Mouse (Mus musculus) intestine, embryonic 15.5 days (tissue): ENCODE results near the gene Srarp. TPM values are rescaled to one million over a fixed set of nuclear protein-coding genes. Genes with fewer than 3 reads are reported as not detected.

Experiments
- ATAC-seq: fragments of 200-750 bp; cut with Nextera tagmentation; 2 replicates; pipeline ENCODE4 v1.8.0; 2017; ENCODE audit warnings: moderate TSS enrichment, moderate library complexity
- H3K27ac ChIP-seq: fragments of 300-500 bp; sonication (generic); 2 replicates; pipeline ENCODE4 v1.5.1; 2015; ENCODE audit warnings: mild to moderate bottlenecking, inconsistent platforms
- H3K27me3 ChIP-seq: fragments of 300-500 bp; sonication (generic); replicated peaks from 2 replicates; pipeline ENCODE4 v1.6.1; 2015; ENCODE audit warnings: inconsistent platforms
- H3K36me3 ChIP-seq: fragments of 300-500 bp; sonication (generic); 2 replicates; pipeline ENCODE4 v1.6.1; 2015; ENCODE audit warnings: inconsistent platforms
- H3K4me1 ChIP-seq: fragments of 300-500 bp; sonication (generic); replicated peaks from 2 replicates; pipeline ENCODE4 v1.6.1; 2015; ENCODE audit warnings: inconsistent platforms
- H3K4me2 ChIP-seq: fragments of 300-500 bp; sonication (generic); replicated peaks from 2 replicates; pipeline ENCODE4 v1.6.1; 2015; ENCODE audit warnings: mild to moderate bottlenecking, inconsistent platforms
- H3K4me3 ChIP-seq: fragments of 300-500 bp; sonication (generic); replicated peaks from 2 replicates; pipeline ENCODE4 v1.5.1; 2015; ENCODE audit warnings: inconsistent platforms
- H3K9ac ChIP-seq: fragments of 300-500 bp; sonication (generic); 2 replicates; pipeline ENCODE4 v1.6.1; 2015; ENCODE audit warnings: inconsistent platforms
- H3K9me3 ChIP-seq: fragments of 300-500 bp; sonication (generic); 2 replicates; pipeline ENCODE4 v1.6.1; 2016; ENCODE audit warnings: inconsistent platforms
- WGBS: fragments of 180-500 bp; shearing (Covaris S2); methylation state at CpG from one replicate; pipeline ENCODE4 v1.1.7; 2015; 5-methylcytosine and 5-hydroxymethylcytosine counted together
- polyA plus RNA-seq: library from polyadenylated mRNA; unstranded; fragments of >200 nt; fragmentation: Nextera tagmentation; extraction: Ambion mirVana; gene quantifications from 2 replicates; pipeline ENCODE4 v1.2.1, GENCODE M21; 2015

Gene Srarp
- not detected in 2 replicates for polyA plus RNA-seq

DNA sequence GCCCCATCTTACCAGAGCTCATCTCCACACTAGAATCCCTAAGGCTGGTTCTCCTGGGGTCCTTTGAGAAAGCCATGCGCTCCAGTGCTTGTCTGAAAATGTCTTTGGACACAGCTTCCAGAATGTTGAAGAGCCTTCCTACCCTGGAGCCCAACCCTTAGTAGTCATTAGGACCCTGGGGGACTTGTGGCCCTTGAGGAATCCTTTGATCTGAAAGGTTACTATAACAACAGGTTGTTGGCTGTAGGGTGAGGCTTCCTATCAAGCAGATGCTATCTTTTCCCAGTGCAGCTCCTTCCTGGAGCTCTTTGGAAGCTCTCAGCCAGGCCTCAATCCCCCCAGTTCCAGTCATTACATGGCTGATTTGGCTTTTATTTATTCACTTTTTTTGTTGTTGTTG, at the start of gene Srarp:
TSS of gene Srarp (minus strand) at position 132 of the 400 bp plus-strand sequence.
- no peaks in the 10 kb centered on the region for H3K27me3 ChIP-seq
- H3K27ac ChIP-seq = no peak within 1 kb of the TSS
- H3K9me3 ChIP-seq = no peaks in the 10 kb centered on the region
- H3K9ac ChIP-seq = no peak within 1 kb of the TSS
- ATAC-seq = 0 out of 2 replicates have a peak, but pooled peaks have one; percentile 24
- no peak within 1 kb of the TSS for H3K4me2 ChIP-seq
- 88% methylated on average over 1 of the region's 1 CpGs for WGBS
- 0 out of 2 replicates have a peak, but pooled peaks cover 2% of the 10 kb centered on the region for H3K4me1 ChIP-seq
- no peak within 1 kb of the TSS for H3K4me3 ChIP-seq
- H3K36me3 ChIP-seq = no peaks in the 10 kb centered on the region

DNA sequence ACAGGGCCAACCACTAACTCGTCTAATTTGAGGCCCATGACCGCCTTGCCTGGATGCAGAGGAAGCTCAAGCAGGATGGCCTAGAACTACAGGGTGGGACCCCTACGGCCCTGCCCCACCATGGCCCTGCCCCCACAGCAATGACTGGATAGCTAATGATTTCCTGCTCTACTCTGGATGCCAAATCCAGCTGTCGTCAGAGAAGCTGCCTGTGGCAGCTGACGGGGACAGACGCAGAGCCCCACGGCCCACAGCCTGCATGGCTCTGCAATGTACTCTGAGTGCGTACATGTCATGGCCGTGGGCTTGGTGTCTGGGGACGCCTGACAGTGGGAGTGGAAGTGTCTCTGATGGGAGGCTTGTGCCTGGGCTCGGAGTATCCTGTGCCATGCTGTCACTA, 48.2 kb upstream of the Srarp start:
- no peak overlapping the region for H3K27ac ChIP-seq
- no peak overlapping the region for H3K4me2 ChIP-seq
- no peak for ATAC-seq
- H3K36me3 ChIP-seq = peaks cover 65% of the 10 kb centered on the region
- H3K27me3 ChIP-seq = no peaks in the 10 kb centered on the region
- H3K4me3 ChIP-seq = no peak overlapping the region
- WGBS = 71% methylated on average over 11 of the region's 11 CpGs
- H3K9me3 ChIP-seq = no peaks in the 10 kb centered on the region
- no peak overlapping the region for H3K9ac ChIP-seq
- no peaks in the 10 kb centered on the region for H3K4me1 ChIP-seq

DNA sequence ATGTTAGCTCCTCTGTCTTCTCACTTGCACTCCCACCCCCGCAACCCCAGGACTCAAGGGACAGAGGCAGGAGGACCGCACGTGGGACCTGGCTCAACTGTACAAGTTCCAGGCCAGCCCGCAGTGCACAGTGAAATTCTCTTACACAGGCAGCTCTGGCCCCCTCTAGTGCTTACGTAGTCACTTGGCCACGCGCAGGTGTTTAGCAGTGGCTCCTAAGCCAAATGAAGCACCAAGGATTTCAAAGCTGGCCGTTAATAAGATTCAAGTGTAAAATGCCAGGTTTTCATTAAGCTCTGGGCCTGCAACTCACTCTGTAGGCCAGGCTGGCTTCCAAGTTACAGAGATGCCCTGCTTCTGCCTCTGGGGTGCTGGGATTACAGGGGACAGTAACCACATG, 43.5 kb upstream of the Srarp start:
- no peaks in the 10 kb centered on the region for H3K27me3 ChIP-seq
- H3K4me3 ChIP-seq = no peak overlapping the region
- H3K4me2 ChIP-seq = no peak overlapping the region
- H3K27ac ChIP-seq = no peak overlapping the region
- no peaks in the 10 kb centered on the region for H3K4me1 ChIP-seq
- H3K36me3 ChIP-seq = peaks cover 81% of the 10 kb centered on the region
- no peak for ATAC-seq
- no peak overlapping the region for H3K9ac ChIP-seq
- WGBS = 95% methylated on average over 8 of the region's 8 CpGs
- H3K9me3 ChIP-seq = no peaks in the 10 kb centered on the region

DNA sequence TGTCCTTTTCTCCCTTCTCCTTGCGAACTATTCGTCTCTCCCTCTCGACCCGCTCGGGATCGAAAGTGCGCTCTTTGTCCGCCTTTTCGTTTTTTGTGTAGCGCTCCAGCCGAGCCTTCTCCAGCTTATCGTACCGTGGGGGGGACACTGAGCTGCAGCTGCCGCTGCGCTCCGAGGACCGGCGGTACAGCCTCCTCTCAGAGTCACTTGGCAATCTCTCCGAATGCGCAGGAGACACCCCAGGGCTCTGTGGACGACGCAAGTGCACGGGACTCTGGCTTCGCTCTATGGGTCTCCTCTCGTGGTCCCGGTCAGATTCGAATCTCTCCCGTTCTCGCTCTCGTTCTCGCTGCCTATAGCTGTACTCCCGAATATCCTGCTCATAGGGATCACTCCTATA, 42.9 kb upstream of the Srarp start:
- Histone ChIP-seq H3K9me3 (no peaks in the 10 kb centered on the region), H3K4me2 (no peak overlapping the region), H3K4me1 (no peaks in the 10 kb centered on the region), H3K27ac (peak overlapping the region; percentile 82), H3K27me3 (no peaks in the 10 kb centered on the region), H3K4me3 (no peak overlapping the region), H3K36me3 (peaks cover 80% of the 10 kb centered on the region), H3K9ac (no peak overlapping the region)
- no peak for ATAC-seq
- WGBS = 93% methylated on average over 32 of the region's 32 CpGs

DNA sequence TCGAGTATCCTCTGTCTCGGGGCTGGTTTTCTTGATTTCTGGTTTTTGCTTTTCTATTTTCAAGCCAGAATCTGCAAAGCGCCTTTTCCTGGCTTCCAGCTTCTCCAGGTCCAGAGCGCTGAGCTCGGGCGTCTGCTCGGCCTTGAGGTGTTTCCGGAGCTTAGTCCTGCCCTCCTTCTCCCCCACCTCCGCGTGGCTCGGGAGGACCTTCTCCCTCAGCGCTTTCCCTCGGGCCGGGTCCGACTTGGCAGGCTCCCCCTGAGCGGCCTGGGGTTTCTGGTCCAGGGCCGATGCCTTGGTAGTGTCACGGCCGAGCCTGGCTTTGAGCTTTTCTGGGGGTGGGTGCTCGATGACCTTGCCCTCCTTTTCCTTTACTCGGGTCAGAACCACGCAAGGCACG, 42.3 kb upstream of the Srarp start:
- 83% methylated on average over 23 of the region's 23 CpGs for WGBS
- ATAC-seq = 0 out of 2 replicates have a peak, but pooled peaks have one; percentile 43

DNA sequence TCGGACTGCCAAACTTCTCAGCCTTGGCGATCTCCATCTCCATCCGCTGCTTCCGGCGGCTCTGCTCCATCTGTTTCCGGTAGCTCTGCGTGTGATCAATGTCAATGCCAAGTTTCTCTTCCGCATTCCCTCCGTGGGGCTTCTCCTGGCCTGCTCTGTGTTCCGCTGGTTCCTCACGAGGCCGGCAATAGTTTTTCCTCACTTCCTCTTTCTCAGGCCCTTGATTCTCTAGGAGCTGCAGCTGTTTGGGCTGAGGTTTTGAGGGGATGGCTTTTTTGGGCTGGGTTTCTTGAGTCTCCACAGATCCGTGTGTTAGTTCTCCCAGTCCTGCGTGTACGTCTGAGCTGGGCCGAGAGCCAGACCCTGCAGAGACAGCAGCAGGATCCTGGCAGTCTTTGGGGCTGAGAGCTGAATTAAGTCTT, 41.8 kb upstream of the Srarp start:
- H3K27ac ChIP-seq = peak overlapping the region; percentile 82
- ATAC-seq = peak; percentile 44

More for the DNA sequence above, 42.3 kb upstream of the Srarp start:
- no peak overlapping the region for H3K4me2 ChIP-seq
- H3K36me3 ChIP-seq = peaks cover 80% of the 10 kb centered on the region
- no peak overlapping the region for H3K9ac ChIP-seq
- H3K9me3 ChIP-seq = no peaks in the 10 kb centered on the region
- no peak overlapping the region for H3K4me3 ChIP-seq
- no peaks in the 10 kb centered on the region for H3K4me1 ChIP-seq
- peak overlapping the region; percentile 82 for H3K27ac ChIP-seq
- H3K27me3 ChIP-seq = no peaks in the 10 kb centered on the region

DNA sequence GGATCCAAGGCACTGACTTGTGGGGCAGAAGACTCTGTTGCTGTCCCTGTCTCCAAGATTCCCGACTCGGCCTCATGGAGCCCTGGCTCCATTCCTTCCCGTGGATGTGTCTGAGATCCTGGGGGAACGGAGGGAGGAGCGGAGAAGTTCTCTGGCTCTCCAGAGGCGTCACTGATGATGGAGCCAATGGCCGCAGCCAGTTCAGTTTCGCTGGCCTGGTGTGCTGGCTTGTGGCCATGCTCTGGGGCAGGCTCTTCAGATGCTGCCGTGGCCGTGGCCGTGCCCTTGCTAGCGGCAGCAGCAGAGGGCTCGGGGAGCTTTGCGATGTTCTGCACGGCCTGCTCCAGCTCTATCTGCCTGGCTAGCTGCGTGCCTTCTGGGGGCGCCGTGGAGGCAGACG, 38.5 kb upstream of the Srarp start:
- no peak overlapping the region for H3K27ac ChIP-seq
- H3K4me1 ChIP-seq = no peaks in the 10 kb centered on the region
- no peak overlapping the region for H3K4me3 ChIP-seq
- 86% methylated on average over 19 of the region's 19 CpGs for WGBS
- peaks cover 92% of the 10 kb centered on the region for H3K36me3 ChIP-seq
- H3K4me2 ChIP-seq = no peak overlapping the region
- no peaks in the 10 kb centered on the region for H3K9me3 ChIP-seq
- no peak for ATAC-seq
- H3K9ac ChIP-seq = no peak overlapping the region
- H3K27me3 ChIP-seq = no peaks in the 10 kb centered on the region

More for the DNA sequence above, 41.8 kb upstream of the Srarp start:
- no peak overlapping the region for H3K4me3 ChIP-seq
- H3K36me3 ChIP-seq = peaks cover 80% of the 10 kb centered on the region
- H3K9me3 ChIP-seq = no peaks in the 10 kb centered on the region
- H3K9ac ChIP-seq = no peak overlapping the region
- H3K27me3 ChIP-seq = no peaks in the 10 kb centered on the region
- no peak overlapping the region for H3K4me2 ChIP-seq
- WGBS = 66% methylated on average over 16 of the region's 16 CpGs
- no peaks in the 10 kb centered on the region for H3K4me1 ChIP-seq

DNA sequence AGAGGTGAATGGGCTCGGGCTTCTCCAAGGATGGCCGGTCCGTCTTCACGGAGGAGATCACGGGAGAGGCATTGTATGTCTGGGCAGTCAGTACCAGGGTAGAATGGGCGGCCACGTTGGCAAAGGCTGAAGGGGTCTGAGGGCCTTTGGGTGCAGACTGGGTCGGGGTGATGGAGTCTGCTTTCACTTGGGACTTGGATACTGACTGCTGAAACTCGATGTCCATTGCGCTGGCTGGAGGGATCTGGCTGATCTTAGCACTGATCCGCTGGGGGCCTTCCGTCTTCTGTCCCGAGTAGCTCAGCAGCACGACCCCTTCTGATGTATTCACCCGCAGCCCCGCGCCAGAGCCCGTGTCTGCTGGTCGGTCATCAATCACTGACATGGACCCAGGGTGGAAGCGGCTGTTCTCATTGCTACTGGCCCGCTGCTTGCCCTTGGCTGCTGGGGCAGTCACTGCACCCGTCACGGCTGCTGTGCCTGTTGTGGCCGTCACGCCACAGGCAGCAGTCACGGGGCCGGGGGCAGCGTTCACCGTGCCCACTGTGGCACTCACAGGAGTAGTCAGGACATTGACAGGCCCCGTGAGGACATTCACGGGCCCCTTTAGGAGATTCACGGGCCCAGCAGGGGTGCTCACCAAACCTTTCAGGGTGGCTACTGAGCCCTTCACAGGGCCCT, 36.9 kb upstream of the Srarp start:
- 80% methylated on average over 32 of the region's 32 CpGs for WGBS

DNA sequence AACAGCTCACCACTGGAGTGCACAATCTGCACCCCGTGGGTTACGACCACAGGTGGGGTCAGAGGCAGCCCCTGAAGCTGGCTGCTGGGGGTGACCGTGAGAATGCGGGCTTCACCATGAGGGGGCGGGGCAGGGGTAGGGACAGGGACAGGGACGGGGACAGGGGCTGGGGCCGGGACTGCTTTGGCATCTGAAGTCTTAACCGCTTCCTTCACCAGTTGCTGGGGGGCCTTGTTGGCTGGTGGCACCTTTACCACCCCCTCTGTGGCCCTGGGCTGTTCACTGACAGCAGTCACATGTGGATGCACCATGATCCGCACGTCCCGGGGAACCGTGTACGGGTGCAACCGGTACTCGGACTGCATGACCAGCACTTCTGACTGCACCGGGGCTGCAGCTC, 35.6 kb upstream of the Srarp start:
- H3K4me1 ChIP-seq = no peaks in the 10 kb centered on the region
- 96% methylated on average over 16 of the region's 16 CpGs for WGBS

More for the DNA sequence above, 36.9 kb upstream of the Srarp start:
- peaks cover 80% of the 10 kb centered on the region for H3K36me3 ChIP-seq
- no peaks in the 10 kb centered on the region for H3K27me3 ChIP-seq
- H3K9ac ChIP-seq = no peak overlapping the region
- H3K4me1 ChIP-seq = no peaks in the 10 kb centered on the region
- ATAC-seq = no peak
- no peak overlapping the region for H3K4me2 ChIP-seq
- H3K27ac ChIP-seq = no peak overlapping the region
- H3K4me3 ChIP-seq = no peak overlapping the region
- H3K9me3 ChIP-seq = no peaks in the 10 kb centered on the region

DNA sequence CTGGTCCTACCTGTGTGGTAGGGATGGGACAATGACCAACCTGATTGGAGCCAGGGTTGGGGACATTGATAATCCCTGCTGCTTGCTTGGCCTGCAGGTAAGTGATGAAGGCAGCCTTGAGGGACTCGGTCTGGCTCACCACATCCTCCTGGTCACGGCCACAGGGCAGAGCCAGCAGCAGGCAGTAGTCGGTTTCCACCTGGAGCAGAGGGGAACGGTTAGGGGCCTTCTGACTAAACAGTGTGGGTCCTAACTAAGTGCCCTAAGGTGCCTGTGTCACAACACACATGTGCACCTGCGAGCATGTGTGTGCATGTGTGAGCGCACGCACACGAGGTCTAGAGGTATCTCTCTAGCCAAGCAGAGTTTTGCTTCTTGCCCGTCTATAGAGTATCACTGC, 33.4 kb upstream of the Srarp start:
- H3K4me2 ChIP-seq = no peak overlapping the region
- no peak overlapping the region for H3K27ac ChIP-seq
- no peak overlapping the region for H3K9ac ChIP-seq
- H3K4me1 ChIP-seq = no peaks in the 10 kb centered on the region
- H3K9me3 ChIP-seq = no peaks in the 10 kb centered on the region
- 89% methylated on average over 9 of the region's 9 CpGs for WGBS
- ATAC-seq = no peak
- H3K27me3 ChIP-seq = no peaks in the 10 kb centered on the region
- peaks cover 76% of the 10 kb centered on the region for H3K36me3 ChIP-seq
- H3K4me3 ChIP-seq = no peak overlapping the region

More for the DNA sequence above, 35.6 kb upstream of the Srarp start:
- Histone ChIP-seq H3K4me2 (no peak overlapping the region), H3K9ac (no peak overlapping the region), H3K27ac (no peak overlapping the region), H3K36me3 (peaks cover 78% of the 10 kb centered on the region), H3K9me3 (no peaks in the 10 kb centered on the region), H3K4me3 (no peak overlapping the region), H3K27me3 (no peaks in the 10 kb centered on the region)
- no peak for ATAC-seq

DNA sequence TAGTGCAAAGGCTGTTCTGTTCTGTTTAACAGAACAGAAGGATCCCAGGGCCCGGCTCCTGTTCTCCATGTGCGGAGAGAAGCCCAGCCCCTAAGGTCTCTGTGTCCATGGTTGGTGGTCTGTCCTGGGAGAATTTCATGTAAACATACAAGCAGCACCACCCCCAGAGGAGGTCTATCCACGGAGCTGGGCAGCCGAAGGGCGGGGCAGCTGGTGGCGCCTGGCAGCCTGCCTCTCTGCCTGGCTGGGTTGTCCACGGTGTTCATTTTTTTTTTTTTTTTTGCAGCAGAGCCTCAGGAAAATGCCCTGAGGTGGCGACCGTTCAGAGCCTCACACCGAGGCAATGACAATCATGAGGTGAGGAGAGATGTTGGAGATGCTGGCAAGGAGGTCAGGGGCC, 32.7 kb upstream of the Srarp start:
- H3K36me3 ChIP-seq = peaks cover 79% of the 10 kb centered on the region
- no peak; the same call in 1 of the 2 replicates for ATAC-seq
- H3K9ac ChIP-seq = no peak overlapping the region
- no peak overlapping the region for H3K27ac ChIP-seq
- no peaks in the 10 kb centered on the region for H3K4me1 ChIP-seq
- no peaks in the 10 kb centered on the region for H3K9me3 ChIP-seq
- no peak overlapping the region for H3K4me2 ChIP-seq
- 38% methylated on average over 10 of the region's 10 CpGs for WGBS
- no peak overlapping the region for H3K4me3 ChIP-seq
- H3K27me3 ChIP-seq = no peaks in the 10 kb centered on the region

DNA sequence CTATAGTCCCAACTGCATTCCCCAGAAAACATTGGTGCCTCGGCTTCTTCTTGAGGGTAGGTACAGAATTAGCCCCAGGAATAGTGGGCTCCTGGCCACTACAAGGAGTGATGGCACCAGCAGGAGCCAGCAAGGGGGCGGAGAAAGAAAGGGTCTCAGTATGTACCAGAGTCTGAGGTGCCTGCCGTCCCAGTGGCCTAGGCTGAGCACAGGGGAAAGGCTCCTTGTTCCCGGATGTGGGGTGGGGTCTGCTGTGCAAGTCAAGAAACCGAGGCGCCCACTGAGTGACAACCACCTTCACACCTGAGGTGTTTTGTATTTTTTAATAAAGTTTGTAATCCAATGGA, 31.6 kb upstream of the Srarp start:
- Histone ChIP-seq H3K9me3 (no peaks in the 10 kb centered on the region), H3K36me3 (peaks cover 77% of the 10 kb centered on the region), H3K4me3 (no peak overlapping the region), H3K4me2 (no peak overlapping the region), H3K4me1 (no peaks in the 10 kb centered on the region), H3K27ac (no peak overlapping the region), H3K9ac (no peak overlapping the region), H3K27me3 (no peaks in the 10 kb centered on the region)
- ATAC-seq = no peak
- WGBS = 87% methylated on average over 6 of the region's 6 CpGs
